Mouse (Mus musculus): ENCODE data around the gene Sh3pxd2a. TPM values are rescaled to one million over a fixed set of nuclear protein-coding genes. Genes with fewer than 3 reads are reported as not detected.

The Sh3pxd2a gene
- polyA plus RNA-seq, 1 experiment = 15.5 TPM

GRCm38 (mm10) chr19:47224743-47225142 is 239.5 kb downstream of the Sh3pxd2a start:
- H3K36me3 ChIP-seq (ENCODE audit: control insufficient read depth, insufficient read depth, low read length) = no peaks in the 10 kb centered on the region
- TF ChIP-seq POLR2A (IDR thresholded peaks at IDR 0.05; ENCODE audit: low read depth, low read length) (no peak), CTCF (conservative IDR thresholded peaks at IDR 0.05; ENCODE audit: insufficient read depth, insufficient read length, low read depth, low read length) (no peak)
- no peak overlapping the region for H3K4me3 ChIP-seq (ENCODE audit: insufficient read depth, low read depth, low read length)
- no peak overlapping the region for H3K27ac ChIP-seq (ENCODE audit: insufficient read depth, low read depth, low read length)
- no peaks in the 10 kb centered on the region for H3K4me1 ChIP-seq (ENCODE audit: control insufficient read depth, insufficient read depth, low read length)
- WGBS = 77% methylated on average over 4 of the region's 4 CpGs
- H3K27me3 ChIP-seq (replicated peaks; ENCODE audit: control insufficient read depth, insufficient read depth, low read length) = no peaks in the 10 kb centered on the region
- DNase-seq = peak; percentile 47

- WGBS = 63% methylated on average over 15 of the region's 15 CpGs
- no peaks in the 10 kb centered on the region for H3K4me1 ChIP-seq (ENCODE audit: control insufficient read depth, insufficient read depth, low read length)
- H3K36me3 ChIP-seq (ENCODE audit: control insufficient read depth, insufficient read depth, low read length) = no peaks in the 10 kb centered on the region
- H3K27me3 ChIP-seq (replicated peaks; ENCODE audit: control insufficient read depth, insufficient read depth, low read length) = no peaks in the 10 kb centered on the region
- TF ChIP-seq CTCF (conservative IDR thresholded peaks at IDR 0.05; ENCODE audit: insufficient read depth, insufficient read length, low read depth, low read length) (no peak), POLR2A (IDR thresholded peaks at IDR 0.05; ENCODE audit: low read depth, low read length) (no peak)
- no peak for DNase-seq
- no peak overlapping the region for H3K27ac ChIP-seq (ENCODE audit: insufficient read depth, low read depth, low read length)
- no peak overlapping the region for H3K4me3 ChIP-seq (ENCODE audit: insufficient read depth, low read depth, low read length)
These were observed 241.2 kb downstream of the Sh3pxd2a start for GRCm38 (mm10) chr19:47222841-47223557.

- DNase-seq = no peak
- Histone ChIP-seq H3K27ac (ENCODE audit: insufficient read depth, low read depth, low read length) (no peak overlapping the region), H3K4me3 (ENCODE audit: insufficient read depth, low read depth, low read length) (no peak overlapping the region), H3K36me3 (ENCODE audit: control insufficient read depth, insufficient read depth, low read length) (no peaks in the 10 kb centered on the region), H3K4me1 (ENCODE audit: control insufficient read depth, insufficient read depth, low read length) (no peaks in the 10 kb centered on the region), H3K27me3 (replicated peaks; ENCODE audit: control insufficient read depth, insufficient read depth, low read length) (no peaks in the 10 kb centered on the region)
- TF ChIP-seq CTCF (conservative IDR thresholded peaks at IDR 0.05; ENCODE audit: insufficient read depth, insufficient read length, low read depth, low read length) (no peak), POLR2A (IDR thresholded peaks at IDR 0.05; ENCODE audit: low read depth, low read length) (no peak)
- 77% methylated on average over 8 of the region's 8 CpGs for WGBS
These were observed 241.9 kb downstream of the Sh3pxd2a start for GRCm38 (mm10) chr19:47222154-47222840.

GRCm38 (mm10) chr19:47221500-47222153 is 242.6 kb downstream of the Sh3pxd2a start:
- TF ChIP-seq POLR2A (IDR thresholded peaks at IDR 0.05; ENCODE audit: low read depth, low read length) = no peak
- no peak for TF ChIP-seq CTCF (conservative IDR thresholded peaks at IDR 0.05; ENCODE audit: insufficient read depth, insufficient read length, low read depth, low read length)
- no peaks in the 10 kb centered on the region for H3K36me3 ChIP-seq (ENCODE audit: control insufficient read depth, insufficient read depth, low read length)
- DNase-seq = no peak
- no peak overlapping the region for H3K4me3 ChIP-seq (ENCODE audit: insufficient read depth, low read depth, low read length)
- no peak overlapping the region for H3K27ac ChIP-seq (ENCODE audit: insufficient read depth, low read depth, low read length)
- H3K27me3 ChIP-seq (replicated peaks; ENCODE audit: control insufficient read depth, insufficient read depth, low read length) = no peaks in the 10 kb centered on the region
- H3K4me1 ChIP-seq (ENCODE audit: control insufficient read depth, insufficient read depth, low read length) = no peaks in the 10 kb centered on the region
- 76% methylated on average over 7 of the region's 7 CpGs for WGBS

DNA sequence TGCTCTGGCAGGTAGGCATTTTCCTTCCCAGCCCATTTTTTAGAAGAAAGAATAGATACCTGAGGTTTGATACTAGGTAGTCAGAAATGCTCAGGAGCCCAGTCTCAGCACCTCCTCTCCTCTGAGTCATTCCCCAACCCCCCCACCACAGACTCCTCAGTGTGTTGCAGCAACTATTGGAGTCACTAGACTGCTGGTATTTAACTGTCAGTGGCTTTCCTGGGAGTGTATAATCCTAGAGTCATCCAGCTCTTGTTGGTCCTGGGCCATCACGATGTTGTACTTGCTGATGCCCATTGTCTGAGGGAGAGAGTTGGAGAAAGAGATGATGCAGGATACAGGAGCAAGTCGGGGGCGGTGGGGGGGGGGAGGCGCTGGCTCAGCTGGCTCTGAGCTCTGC is 243.2 kb downstream of the Sh3pxd2a start:
- no peak overlapping the region for H3K4me3 ChIP-seq (ENCODE audit: insufficient read depth, low read depth, low read length)
- no peaks in the 10 kb centered on the region for H3K36me3 ChIP-seq (ENCODE audit: control insufficient read depth, insufficient read depth, low read length)
- H3K27ac ChIP-seq (ENCODE audit: insufficient read depth, low read depth, low read length) = no peak overlapping the region
- H3K4me1 ChIP-seq (ENCODE audit: control insufficient read depth, insufficient read depth, low read length) = no peaks in the 10 kb centered on the region
- H3K27me3 ChIP-seq (replicated peaks; ENCODE audit: control insufficient read depth, insufficient read depth, low read length) = no peaks in the 10 kb centered on the region
- 84% methylated on average over 4 of the region's 4 CpGs for WGBS
- no peak for DNase-seq
- TF ChIP-seq POLR2A (IDR thresholded peaks at IDR 0.05; ENCODE audit: low read depth, low read length) (no peak), CTCF (conservative IDR thresholded peaks at IDR 0.05; ENCODE audit: insufficient read depth, insufficient read length, low read depth, low read length) (no peak)

- H3K27me3 ChIP-seq (replicated peaks; ENCODE audit: control insufficient read depth, insufficient read depth, low read length) = no peaks in the 10 kb centered on the region
- DNase-seq = no peak
- H3K36me3 ChIP-seq (ENCODE audit: control insufficient read depth, insufficient read depth, low read length) = no peaks in the 10 kb centered on the region
- no peak overlapping the region for H3K27ac ChIP-seq (ENCODE audit: insufficient read depth, low read depth, low read length)
- H3K4me1 ChIP-seq (ENCODE audit: control insufficient read depth, insufficient read depth, low read length) = no peaks in the 10 kb centered on the region
- H3K4me3 ChIP-seq (ENCODE audit: insufficient read depth, low read depth, low read length) = no peak overlapping the region
- WGBS = 89% methylated on average over 2 of the region's 2 CpGs
- TF ChIP-seq POLR2A (IDR thresholded peaks at IDR 0.05; ENCODE audit: low read depth, low read length) (no peak), CTCF (conservative IDR thresholded peaks at IDR 0.05; ENCODE audit: insufficient read depth, insufficient read length, low read depth, low read length) (no peak)
These were observed 244.0 kb downstream of the Sh3pxd2a start for GRCm38 (mm10) chr19:47220232-47220631.

DNA sequence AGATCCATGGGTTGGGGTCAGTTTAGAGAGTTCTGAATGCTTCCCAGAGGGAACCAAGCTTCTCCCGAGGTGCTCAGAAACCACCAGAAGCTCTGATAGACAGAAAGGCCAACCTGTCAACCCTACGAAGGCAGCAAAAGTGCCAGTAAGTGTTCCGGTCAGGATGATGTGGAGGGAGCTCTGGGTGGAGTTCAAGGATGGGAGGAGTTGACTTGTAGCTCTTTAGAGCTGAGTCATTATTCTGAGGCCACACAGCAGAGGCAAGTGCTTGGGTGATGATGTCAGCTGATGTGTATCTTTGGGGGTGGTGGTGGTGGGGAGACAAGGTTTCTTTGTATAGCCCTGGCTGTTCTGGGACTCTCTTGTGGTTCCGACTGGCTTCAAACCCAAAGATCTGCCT is 244.6 kb downstream of the Sh3pxd2a start:
- H3K4me1 ChIP-seq (ENCODE audit: control insufficient read depth, insufficient read depth, low read length) = no peaks in the 10 kb centered on the region
- no peaks in the 10 kb centered on the region for H3K36me3 ChIP-seq (ENCODE audit: control insufficient read depth, insufficient read depth, low read length)
- H3K4me3 ChIP-seq (ENCODE audit: insufficient read depth, low read depth, low read length) = no peak overlapping the region
- no peak for TF ChIP-seq CTCF (conservative IDR thresholded peaks at IDR 0.05; ENCODE audit: insufficient read depth, insufficient read length, low read depth, low read length)
- TF ChIP-seq POLR2A (IDR thresholded peaks at IDR 0.05; ENCODE audit: low read depth, low read length) = no peak
- no peak for DNase-seq
- 70% methylated on average over 4 of the region's 4 CpGs for WGBS
- no peak overlapping the region for H3K27ac ChIP-seq (ENCODE audit: insufficient read depth, low read depth, low read length)
- H3K27me3 ChIP-seq (replicated peaks; ENCODE audit: control insufficient read depth, insufficient read depth, low read length) = no peaks in the 10 kb centered on the region
